Mouse (Mus musculus) spleen, postnatal 36 days (tissue): ENCODE results near the gene Prkca.

Source experiments
- DNase-seq, 2 experiments: peaks; one replicate each; pipeline ENCODE4 v3.0.0; 2022; ENCODE audit warnings: low spot score in 2 of 2, mixed read lengths in 1 of 2

Gene Prkca

GRCm38 (mm10) chr11:108010465-108010864 lies 333.3 kb downstream of the Prkca start:
- no peak for DNase-seq

GRCm38 (mm10) chr11:107998891-107999290 lies 344.8 kb downstream of the Prkca start:
- DNase-seq = no peak

- DNase-seq = no peak
Observed at GRCm38 (mm10) chr11:107996896-107997670, 346.6 kb downstream of the Prkca start.

- DNase-seq = peak; percentile 14 to 18
Observed at GRCm38 (mm10) chr11:107994487-107994886, 349.2 kb downstream of the Prkca start.

- no peak for DNase-seq
Observed at GRCm38 (mm10) chr11:107993792-107994191, 349.9 kb downstream of the Prkca start.

- no peak for DNase-seq
Observed at GRCm38 (mm10) chr11:107992500-107992899, 351.2 kb downstream of the Prkca start.

- no peak for DNase-seq
Observed at GRCm38 (mm10) chr11:107991990-107992389, 351.7 kb downstream of the Prkca start.

- DNase-seq = no peak
Observed at GRCm38 (mm10) chr11:107989241-107989640, 354.5 kb downstream of the Prkca start.

GRCm38 (mm10) chr11:107985941-107986340 lies 357.8 kb downstream of the Prkca start:
- no peak for DNase-seq

- no peak for DNase-seq
Observed at GRCm38 (mm10) chr11:107983883-107984282, 359.8 kb downstream of the Prkca start.

- no peak for DNase-seq
Observed at GRCm38 (mm10) chr11:107983224-107983623, 360.5 kb downstream of the Prkca start.

- no peak for DNase-seq
Observed at GRCm38 (mm10) chr11:107982225-107982896, 361.4 kb downstream of the Prkca start.

GRCm38 (mm10) chr11:107979497-107980174 lies 364.1 kb downstream of the Prkca start:
- no peak for DNase-seq

GRCm38 (mm10) chr11:107969943-107970342 lies 373.8 kb downstream of the Prkca start:
- DNase-seq = no peak

- no peak for DNase-seq
Observed at GRCm38 (mm10) chr11:107968147-107968546, 375.6 kb downstream of the Prkca start.

- no peak for DNase-seq
Observed at GRCm38 (mm10) chr11:107966229-107966628, 377.5 kb downstream of the Prkca start.

- DNase-seq = no peak
Observed at GRCm38 (mm10) chr11:107965449-107965848, 378.3 kb downstream of the Prkca start.

GRCm38 (mm10) chr11:107957566-107958350 lies 386.0 kb downstream of the Prkca start:
- DNase-seq = no peak

GRCm38 (mm10) chr11:107955191-107956062 lies 388.3 kb downstream of the Prkca start:
- DNase-seq = no peak

GRCm38 (mm10) chr11:107951431-107951830 lies 392.3 kb downstream of the Prkca start:
- no peak for DNase-seq

- no peak for DNase-seq
Observed at GRCm38 (mm10) chr11:107950658-107951057, 393.1 kb downstream of the Prkca start.
